Mouse (Mus musculus) intestine, postnatal 0 days (tissue): Measurements from ENCODE around the gene Faah. TPM values are rescaled to one million over a fixed set of nuclear protein-coding genes. Genes with fewer than 3 reads are reported as not detected.

Experiments used
- ATAC-seq: fragments of 200-750 bp; cut with Nextera tagmentation; 2 replicates; pipeline ENCODE4 v1.8.0; 2017; ENCODE audit warnings: mild to moderate bottlenecking, moderate TSS enrichment, moderate library complexity
- H3K27ac ChIP-seq: fragments of 300-500 bp; sonication (generic); 2 replicates; pipeline ENCODE4 v1.5.1; 2014; ENCODE audit warnings: mild to moderate bottlenecking, low read depth, low read length, moderate library complexity
- H3K27me3 ChIP-seq: fragments of 300-500 bp; sonication (generic); replicated peaks from 2 replicates; pipeline ENCODE4 v1.6.1; 2014; ENCODE audit warnings: low read length, mixed read lengths; ENCODE audit not compliant: control insufficient read depth, insufficient read depth
- H3K36me3 ChIP-seq: fragments of 300-500 bp; sonication (generic); 2 replicates; pipeline ENCODE4 v1.6.1; 2014; ENCODE audit warnings: mild to moderate bottlenecking, moderate library complexity; ENCODE audit not compliant: control insufficient read depth, insufficient read depth
- H3K4me1 ChIP-seq: fragments of 300-500 bp; sonication (generic); replicated peaks from 2 replicates; pipeline ENCODE4 v1.6.1; 2014; ENCODE audit warnings: antibody characterized with exemption, low read length, mixed read lengths; ENCODE audit not compliant: control insufficient read depth, insufficient read depth
- H3K4me2 ChIP-seq: fragments of 300-500 bp; sonication (generic); replicated peaks from 2 replicates; pipeline ENCODE4 v1.6.1; 2014; ENCODE audit warnings: low read depth, mild to moderate bottlenecking, moderate library complexity
- H3K4me3 ChIP-seq: fragments of 300-500 bp; sonication (generic); 2 replicates; pipeline ENCODE4 v1.5.1; 2014; ENCODE audit warnings: low read depth, low read length
- H3K9ac ChIP-seq: fragments of 300-500 bp; sonication (generic); 2 replicates; pipeline ENCODE4 v1.6.1; 2014; ENCODE audit warnings: mild to moderate bottlenecking, low read depth, low read length
- H3K9me3 ChIP-seq: fragments of 300-500 bp; sonication (generic); 2 replicates; pipeline ENCODE4 v1.6.1; 2016; ENCODE audit warnings: mixed run types; ENCODE audit not compliant: control insufficient read depth
- CTCF ChIP-seq: sonication (generic); IDR thresholded peaks from 2 replicates; pipeline ENCODE4 v1.5.1; 2016; ENCODE audit warnings: low read depth, mild to moderate bottlenecking, control low read depth, antibody characterized with exemption, moderate library complexity
- WGBS: fragments of 180-500 bp; shearing (Covaris S2); extraction: QIAGEN DNeasy Blood & Tissue Kit; methylation state at CpG from one replicate; pipeline ENCODE4 v1.1.7; 2014; 5-methylcytosine and 5-hydroxymethylcytosine counted together
- polyA plus RNA-seq: library from polyadenylated mRNA; unstranded; fragments of >200 nt; fragmentation: Nextera tagmentation; extraction: Ambion mirVana; gene quantifications from 2 replicates; pipeline ENCODE4 v1.2.1, GENCODE M21; 2015

Gene Faah
- polyA plus RNA-seq, 1 experiment from 2014 or later = 105 TPM

GRCm38 (mm10) chr4:115980676-115981075 lies 37.0 kb downstream of the Faah start:
- Histone ChIP-seq H3K9ac (no peak overlapping the region), H3K36me3 (no peaks in the 10 kb centered on the region), H3K4me1 (peaks cover 8% of the 10 kb centered on the region; the same call in 1 of the 2 replicates), H3K9me3 (no peaks in the 10 kb centered on the region), H3K27me3 (peaks cover 52% of the 10 kb centered on the region), H3K4me2 (no peak overlapping the region), H3K27ac (no peak overlapping the region), H3K4me3 (no peak overlapping the region)
- ATAC-seq = no peak
- WGBS = under 1% methylated on average over 8 of the region's 8 CpGs
- TF ChIP-seq CTCF = peak; percentile 91

- Histone ChIP-seq H3K27ac (no peak overlapping the region), H3K9me3 (no peaks in the 10 kb centered on the region), H3K27me3 (peaks cover 56% of the 10 kb centered on the region), H3K4me2 (peak overlapping the region; percentile 64), H3K36me3 (no peaks in the 10 kb centered on the region), H3K4me3 (peak overlapping the region; percentile 36), H3K4me1 (peaks cover 3% of the 10 kb centered on the region; the same call in 1 of the 2 replicates), H3K9ac (no peak overlapping the region)
- ATAC-seq = no peak
- under 1% methylated on average over 38 of the region's 39 CpGs for WGBS
- no peak for TF ChIP-seq CTCF
These were observed 38.3 kb downstream of the Faah start for GRCm38 (mm10) chr4:115979437-115979836.

GRCm38 (mm10) chr4:115978911-115979310 lies 38.8 kb downstream of the Faah start:
- Histone ChIP-seq H3K9me3 (no peaks in the 10 kb centered on the region), H3K4me2 (no peak overlapping the region), H3K4me3 (no peak overlapping the region), H3K4me1 (no peaks in the 10 kb centered on the region), H3K27me3 (peaks cover 56% of the 10 kb centered on the region), H3K27ac (no peak overlapping the region), H3K9ac (no peak overlapping the region), H3K36me3 (no peaks in the 10 kb centered on the region)
- 27% methylated on average over 4 of the region's 4 CpGs for WGBS
- no peak for ATAC-seq
- no peak for TF ChIP-seq CTCF

- H3K9me3 ChIP-seq = no peaks in the 10 kb centered on the region
- no peak for TF ChIP-seq CTCF
- 53% methylated on average over 24 of the region's 24 CpGs for WGBS
- no peaks in the 10 kb centered on the region for H3K36me3 ChIP-seq
- no peak overlapping the region for H3K4me2 ChIP-seq
- H3K9ac ChIP-seq = no peak overlapping the region
- no peaks in the 10 kb centered on the region for H3K4me1 ChIP-seq
- no peak overlapping the region for H3K27ac ChIP-seq
- peaks cover 39% of the 10 kb centered on the region for H3K27me3 ChIP-seq
- no peak for ATAC-seq
- no peak overlapping the region for H3K4me3 ChIP-seq
These were observed 45.2 kb downstream of the Faah start for GRCm38 (mm10) chr4:115972543-115972942.

GRCm38 (mm10) chr4:115964446-115964845 lies 53.3 kb downstream of the Faah start:
- Histone ChIP-seq H3K4me3 (no peak overlapping the region), H3K9me3 (no peaks in the 10 kb centered on the region), H3K4me2 (no peak overlapping the region), H3K27me3 (peaks cover 77% of the 10 kb centered on the region), H3K27ac (no peak overlapping the region), H3K9ac (no peak overlapping the region), H3K4me1 (no peaks in the 10 kb centered on the region; the same call in 1 of the 2 replicates), H3K36me3 (no peaks in the 10 kb centered on the region)
- no peak for ATAC-seq
- 21% methylated on average over 5 of the region's 5 CpGs for WGBS
- TF ChIP-seq CTCF = no peak

GRCm38 (mm10) chr4:115963751-115964150 lies 54.0 kb downstream of the Faah start:
- ATAC-seq = no peak
- no peaks in the 10 kb centered on the region; the same call in 1 of the 2 replicates for H3K4me1 ChIP-seq
- H3K9me3 ChIP-seq = no peaks in the 10 kb centered on the region
- H3K4me2 ChIP-seq = no peak overlapping the region
- no peak overlapping the region; the same call in 1 of the 2 replicates for H3K4me3 ChIP-seq
- H3K27ac ChIP-seq = no peak overlapping the region
- no peak for TF ChIP-seq CTCF
- H3K36me3 ChIP-seq = no peaks in the 10 kb centered on the region
- 35% methylated on average over 6 of the region's 6 CpGs for WGBS
- no peak overlapping the region for H3K9ac ChIP-seq
- peaks cover 73% of the 10 kb centered on the region for H3K27me3 ChIP-seq
